Mouse (Mus musculus): ENCODE measurements around the gene Zdhhc18.

Zdhhc18 gene

DNA sequence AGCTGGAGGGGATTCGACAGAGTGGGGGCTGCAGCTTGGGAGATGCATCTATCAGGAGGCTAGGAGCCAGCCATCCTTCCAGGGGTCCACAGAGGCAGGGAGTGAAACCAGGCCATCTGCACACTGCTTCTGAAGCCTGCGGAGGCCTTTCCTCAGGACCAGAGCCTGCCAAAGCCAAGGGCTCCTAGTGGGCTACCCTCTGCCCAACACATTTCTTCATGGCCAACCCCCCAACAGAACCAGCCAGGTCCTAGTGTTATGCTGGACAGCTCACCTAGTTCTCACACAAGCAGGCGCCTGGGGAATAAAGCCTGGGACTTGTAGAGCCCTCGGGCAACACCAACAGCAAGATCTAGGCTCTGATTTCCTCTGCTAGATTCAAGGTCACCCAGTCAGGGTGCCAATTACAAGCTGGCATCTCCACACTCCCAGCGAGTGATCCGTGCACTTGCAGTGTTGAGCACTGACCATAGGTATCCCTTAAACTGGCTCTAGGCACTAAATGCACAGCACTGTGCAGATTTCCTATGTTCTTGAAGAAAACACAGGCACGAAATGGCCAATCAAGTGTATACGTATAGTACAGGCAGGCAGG, 19.5 kb downstream of the Zdhhc18 start:
- DNase-seq: no peak

DNA sequence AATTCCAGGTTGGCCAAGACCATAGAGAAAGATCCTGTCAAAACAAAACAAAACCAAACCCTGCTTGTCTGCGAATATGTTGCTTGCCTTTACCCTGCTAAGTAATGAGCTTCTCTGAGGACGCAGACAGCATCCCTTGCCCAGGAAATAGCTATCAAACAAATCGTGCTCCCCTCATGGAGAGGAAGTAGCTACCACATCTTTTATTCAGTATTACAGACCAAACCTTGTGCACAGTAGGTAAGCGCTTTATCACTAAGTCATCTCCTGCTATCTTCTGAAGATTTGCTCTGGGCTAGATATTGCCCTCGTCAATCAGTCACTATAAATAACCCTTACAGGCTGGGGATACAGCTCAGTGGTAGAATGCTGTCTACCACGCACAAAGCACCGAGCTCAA, 20.8 kb downstream of the Zdhhc18 start:
- DNase-seq: no peak

DNA sequence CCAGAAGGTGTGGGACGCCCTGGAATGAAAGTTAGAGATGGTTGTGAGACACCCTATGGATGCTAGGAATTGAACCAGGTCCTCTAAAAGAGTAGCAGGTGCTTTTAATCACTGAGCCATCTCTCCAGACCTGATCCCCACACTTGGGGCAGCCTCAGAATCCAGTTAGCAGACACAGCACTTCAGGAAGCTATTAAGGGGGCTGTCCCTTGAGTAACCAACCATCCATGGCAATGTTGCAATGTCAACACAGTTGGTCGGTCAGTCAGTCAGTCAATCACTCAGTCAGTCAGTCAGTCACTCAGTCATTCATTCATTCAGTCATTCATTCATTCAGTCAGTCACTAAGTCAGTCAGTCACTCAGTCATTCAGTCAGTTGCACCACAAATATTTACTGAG, 21.4 kb downstream of the Zdhhc18 start:
- DNase-seq: no peak

DNA sequence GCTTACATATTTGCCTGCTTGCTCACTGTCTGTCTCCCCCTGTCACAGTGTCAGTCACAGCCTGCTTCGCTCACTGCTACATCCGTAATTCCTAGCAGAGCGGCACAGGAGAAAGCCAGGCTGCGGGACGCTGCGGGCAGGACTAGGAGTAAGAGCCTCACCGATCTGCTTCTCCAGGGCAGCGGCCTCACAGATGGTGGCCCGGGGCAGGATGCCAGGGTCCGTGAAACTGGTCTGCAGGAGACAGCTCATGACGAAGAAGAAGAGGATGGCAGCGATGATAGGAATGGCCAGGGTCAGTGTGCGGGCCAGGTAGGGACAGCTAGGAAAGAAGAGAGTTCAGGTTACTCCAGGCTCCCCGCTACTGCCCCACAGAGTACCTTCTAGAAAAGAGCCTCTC, 22.9 kb downstream of the Zdhhc18 start:
- no peak for DNase-seq

DNA sequence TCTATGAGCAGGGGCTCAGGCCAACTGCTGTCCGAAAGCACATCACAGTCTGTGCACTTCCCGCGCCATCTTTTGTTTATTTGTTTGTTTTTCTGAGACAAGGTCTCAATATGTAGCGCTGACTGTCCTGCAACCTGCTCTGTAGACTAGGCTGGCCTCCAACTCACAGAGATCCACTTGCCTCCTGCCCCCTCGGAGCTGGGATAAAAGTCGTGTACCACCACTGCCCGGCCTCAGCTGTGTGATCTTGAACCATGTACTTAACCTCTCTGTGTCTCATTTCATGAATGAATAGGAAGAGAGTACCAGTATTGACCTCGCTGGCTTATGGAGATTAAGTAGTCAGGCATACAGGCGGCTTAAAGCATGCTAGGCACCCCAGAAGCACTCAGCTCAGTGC, 23.3 kb downstream of the Zdhhc18 start:
- no peak for DNase-seq

DNA sequence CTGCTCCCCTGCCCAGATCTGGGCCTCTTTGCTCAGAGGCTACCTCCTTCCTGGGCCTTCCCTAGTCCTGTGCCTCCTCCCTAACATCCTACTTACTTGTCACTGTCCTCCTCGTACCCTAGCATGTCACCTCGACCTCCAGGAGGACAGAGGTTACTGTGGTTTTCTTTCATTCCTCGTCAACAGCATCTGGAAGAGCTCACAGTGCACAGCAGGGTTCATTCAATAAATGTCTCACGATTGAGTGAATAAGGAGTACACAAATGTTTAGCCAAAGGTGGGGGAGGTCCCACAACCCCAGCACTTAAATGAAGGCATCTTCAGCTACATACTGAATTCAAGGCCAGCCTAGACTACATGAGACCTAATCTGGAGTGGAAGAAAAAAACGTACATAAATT, 23.7 kb downstream of the Zdhhc18 start:
- DNase-seq: no peak

DNA sequence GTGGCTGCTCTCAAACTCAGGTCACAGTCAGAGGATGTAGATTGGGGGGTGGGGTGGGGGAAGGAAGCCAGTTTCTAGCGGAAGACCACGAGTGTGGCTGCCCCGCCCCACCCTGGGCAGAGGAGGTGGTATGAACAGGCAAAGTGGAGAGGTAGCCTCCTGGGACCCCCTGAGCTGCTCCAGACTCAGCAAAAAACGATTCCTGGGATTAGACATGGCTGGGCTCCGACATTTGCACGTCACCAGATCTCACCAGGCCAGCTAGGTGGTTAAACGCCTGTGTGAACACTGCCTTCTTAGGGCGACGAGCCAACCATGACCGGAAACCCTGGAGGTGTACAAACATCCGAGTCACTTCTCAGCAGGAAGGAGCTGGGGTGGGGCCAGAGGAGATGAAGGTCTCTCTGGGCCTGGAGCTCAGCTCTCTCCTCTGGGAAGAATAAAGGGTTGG, 24.3 kb downstream of the Zdhhc18 start:
- DNase-seq: peak; percentile 89

DNA sequence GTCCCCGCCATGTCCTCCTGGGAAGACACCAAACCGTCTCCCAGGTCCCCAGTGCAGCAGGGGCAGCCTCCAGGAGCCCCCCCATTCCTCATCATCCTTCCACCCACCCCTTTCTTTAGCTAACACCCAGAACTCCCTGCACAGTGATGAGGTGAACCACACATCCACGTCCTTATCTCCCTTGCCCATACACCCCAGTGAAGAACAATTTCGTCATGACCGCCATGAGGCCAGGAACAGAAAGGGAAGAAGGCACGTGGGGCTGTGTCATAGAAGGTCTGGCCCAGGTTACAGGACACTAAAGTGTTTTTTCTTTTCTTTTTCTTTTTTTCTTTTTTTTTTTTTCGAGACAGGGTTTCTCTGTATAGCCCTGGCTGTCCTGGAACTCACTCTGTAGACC, 25.1 kb downstream of the Zdhhc18 start:
- DNase-seq: no peak

DNA sequence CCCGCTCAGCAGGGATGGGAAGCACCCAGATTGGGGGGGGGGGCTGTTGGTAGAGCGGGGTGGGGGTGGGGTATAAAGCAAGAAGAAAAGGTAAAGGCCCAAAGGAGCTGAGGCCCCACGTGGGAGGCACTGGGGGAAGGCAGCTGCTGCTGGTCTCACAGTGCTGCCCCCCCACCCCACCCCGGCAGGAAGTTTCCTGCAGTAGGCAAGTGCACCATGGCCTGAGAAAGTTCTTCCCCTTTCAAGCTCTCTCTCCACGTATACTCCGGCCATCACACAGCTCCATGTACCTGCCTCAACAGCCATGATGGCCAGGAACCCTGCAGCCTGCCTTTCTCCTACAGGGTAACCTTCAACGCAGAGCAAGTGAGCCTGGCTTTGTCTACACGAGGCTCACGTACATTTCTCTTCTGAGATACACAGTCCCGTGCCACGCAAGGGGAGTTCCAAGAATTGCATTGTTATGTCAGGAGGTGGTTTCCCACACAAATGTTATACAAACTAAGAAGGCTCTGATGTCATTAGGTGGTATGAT, 27.7 kb downstream of the Zdhhc18 start:
- no peak for DNase-seq

DNA sequence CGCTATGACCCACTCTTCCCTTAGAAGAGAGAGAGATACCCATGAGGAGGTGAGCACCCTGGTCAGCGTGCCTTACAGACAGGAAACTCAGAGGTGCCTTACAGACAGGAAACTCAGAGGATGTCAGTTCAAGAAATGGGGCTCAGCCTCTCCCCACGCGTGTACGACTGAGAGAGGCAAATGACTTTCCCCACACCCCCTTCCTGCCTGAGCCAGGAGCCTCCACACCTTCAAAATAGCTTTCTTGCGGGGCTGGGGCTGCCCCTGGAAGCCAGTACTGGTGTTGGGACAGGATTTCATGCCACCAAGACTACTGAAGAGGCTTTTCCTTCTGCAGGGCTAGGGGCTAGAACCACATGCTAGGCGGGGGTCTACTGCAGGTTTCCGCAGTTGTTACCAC, 29.3 kb downstream of the Zdhhc18 start:
- no peak for DNase-seq

DNA sequence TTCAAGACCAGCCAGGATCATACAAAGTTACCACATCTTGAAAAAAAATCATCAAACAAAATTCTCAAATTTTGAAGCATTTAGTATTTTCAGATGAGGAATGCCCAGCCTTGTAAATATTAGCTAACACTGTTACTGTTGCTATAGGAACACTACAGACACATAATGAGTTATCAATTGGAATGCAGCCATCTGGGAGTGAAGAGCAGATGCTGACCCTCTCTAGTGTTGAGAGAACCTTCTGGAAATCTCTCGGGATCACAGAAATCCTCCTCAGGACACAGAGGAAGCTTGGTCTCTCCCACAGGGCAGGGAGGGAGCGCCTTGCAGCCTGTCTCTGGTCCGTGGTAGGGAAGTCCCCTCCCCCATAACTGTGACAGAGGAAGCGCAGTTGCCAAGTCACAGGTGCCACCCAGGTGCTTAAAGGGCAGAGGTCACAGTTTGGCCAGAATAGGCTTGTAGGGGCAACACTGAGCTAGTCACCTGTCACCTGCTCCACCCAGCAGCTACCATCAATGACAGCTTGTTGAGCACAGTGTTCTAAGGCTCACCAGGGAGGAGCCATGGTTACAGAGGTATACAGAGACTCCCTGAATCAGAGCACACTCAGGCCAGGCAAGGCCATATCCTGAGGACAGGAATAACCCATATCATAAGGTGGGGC, 30.3 kb downstream of the Zdhhc18 start:
- no peak for DNase-seq

DNA sequence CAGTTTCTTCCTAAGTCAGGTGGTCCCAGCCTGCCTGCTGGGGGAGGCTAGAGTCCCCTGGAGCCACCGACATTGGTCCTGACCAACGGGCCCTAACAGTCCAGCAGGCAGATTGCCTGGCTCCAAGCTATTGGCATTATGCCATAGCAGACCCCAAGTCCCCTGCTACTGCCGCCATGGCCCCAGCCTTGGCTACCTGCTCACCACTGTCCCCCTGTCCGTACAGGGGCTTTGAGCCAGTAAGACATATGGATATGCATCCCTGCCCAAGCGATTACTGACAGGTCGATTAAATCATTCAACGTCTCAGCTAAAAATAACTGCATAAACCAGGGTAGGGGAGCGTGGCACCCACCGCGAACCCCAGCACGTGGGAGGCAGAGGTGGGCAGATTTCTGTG, 32.0 kb downstream of the Zdhhc18 start:
- no peak for DNase-seq

DNA sequence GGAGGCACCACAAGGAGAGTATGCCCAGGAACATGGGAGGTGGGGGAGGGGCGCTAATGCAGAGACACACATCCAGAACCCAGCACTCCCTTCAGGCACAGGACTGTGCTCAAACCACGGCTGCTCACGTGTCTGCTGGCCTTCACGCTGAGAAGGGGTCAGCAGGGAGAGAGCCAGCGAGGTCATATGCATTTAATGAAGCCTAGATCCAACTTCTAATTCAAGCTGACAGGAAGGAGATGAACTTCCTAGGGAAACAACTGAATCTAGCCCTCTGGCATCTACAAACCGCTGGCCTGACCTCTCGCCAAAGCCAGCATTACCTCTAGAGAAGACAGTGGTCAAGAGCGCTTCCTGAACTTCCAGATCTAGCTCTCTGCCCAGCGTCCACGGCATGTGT, 34.5 kb downstream of the Zdhhc18 start:
- DNase-seq: no peak

DNA sequence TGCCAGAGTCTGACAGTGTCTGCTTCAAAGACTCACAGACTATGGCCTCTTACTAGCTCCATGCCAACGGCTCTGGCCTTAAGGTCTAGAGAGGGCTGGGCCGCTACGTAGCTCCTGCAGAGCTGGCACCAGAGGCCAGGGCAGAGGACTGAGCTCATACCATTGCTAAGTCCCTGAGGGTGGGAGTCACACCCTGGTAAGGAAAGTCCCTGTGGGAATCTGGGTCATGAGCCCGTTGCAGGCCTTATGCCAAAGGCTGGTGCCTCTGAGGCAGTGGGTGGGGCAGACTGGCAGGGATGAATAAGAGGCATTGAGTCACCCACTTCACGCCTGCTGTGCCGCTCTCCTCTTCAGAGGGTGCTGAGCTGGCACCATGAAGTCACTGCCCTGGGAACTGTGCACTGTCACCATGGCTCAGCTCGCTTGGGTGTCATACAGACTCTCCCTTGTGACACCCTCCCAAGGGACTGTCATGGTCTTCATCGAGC, 35.6 kb downstream of the Zdhhc18 start:
- peak; percentile 83 for DNase-seq

DNA sequence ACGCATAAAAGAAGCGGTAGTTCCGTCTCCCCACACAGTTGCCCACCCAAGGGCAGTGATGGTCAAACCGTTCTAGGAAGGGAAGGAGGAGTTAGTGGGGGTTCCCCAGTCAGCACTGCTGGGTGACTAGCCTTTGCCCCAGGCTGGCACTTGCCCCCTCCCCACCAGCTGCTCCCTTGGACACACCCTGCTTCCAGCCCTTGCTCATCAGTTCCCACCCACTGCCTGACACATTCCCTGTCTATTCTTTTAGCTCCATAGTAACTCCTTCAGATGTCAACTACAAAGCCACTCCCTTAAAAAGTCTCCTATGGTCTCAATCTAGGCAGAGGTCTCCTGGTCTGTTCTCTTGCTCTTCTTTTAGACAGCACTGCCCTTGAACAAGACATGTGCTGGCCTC, 36.1 kb downstream of the Zdhhc18 start:
- DNase-seq: no peak

DNA sequence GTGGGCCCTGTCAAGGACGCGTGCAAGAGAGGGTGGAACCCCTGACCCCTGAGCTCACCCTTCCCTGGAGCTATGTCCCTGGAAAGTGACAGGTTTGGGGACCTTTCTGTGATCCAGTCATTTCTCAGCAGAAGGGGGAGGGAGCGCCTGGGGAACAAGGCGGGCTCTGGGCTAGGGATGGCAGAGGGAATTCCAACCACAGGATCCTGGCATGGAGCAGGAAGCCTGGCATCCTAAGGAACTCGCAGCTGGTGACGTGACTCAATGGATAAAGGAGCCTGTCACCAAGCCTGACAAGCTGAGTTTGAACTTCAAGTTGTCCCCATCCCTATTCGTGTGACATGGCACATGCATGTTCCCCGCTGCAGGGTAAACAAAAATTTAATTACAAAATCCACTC, 36.9 kb downstream of the Zdhhc18 start:
- no peak for DNase-seq

DNA sequence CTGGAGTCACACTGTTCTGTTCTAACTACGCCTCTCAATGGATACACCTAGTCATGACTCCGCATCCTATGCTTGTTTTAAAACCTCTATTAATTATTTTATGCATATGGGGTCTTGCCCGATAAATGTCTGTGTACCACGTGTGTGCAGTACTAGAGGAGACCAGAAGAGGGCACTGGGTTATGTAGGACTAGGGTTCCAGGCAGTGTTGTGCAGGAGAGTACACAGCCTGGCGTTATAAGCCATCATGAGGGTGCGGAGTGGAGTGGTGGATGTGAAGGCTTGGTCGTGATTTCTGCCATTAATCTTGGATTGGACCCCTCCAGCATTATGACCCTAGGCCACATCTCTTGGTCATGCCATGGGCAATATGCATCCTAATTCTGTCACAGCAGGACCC, 37.5 kb downstream of the Zdhhc18 start:
- DNase-seq: no peak

DNA sequence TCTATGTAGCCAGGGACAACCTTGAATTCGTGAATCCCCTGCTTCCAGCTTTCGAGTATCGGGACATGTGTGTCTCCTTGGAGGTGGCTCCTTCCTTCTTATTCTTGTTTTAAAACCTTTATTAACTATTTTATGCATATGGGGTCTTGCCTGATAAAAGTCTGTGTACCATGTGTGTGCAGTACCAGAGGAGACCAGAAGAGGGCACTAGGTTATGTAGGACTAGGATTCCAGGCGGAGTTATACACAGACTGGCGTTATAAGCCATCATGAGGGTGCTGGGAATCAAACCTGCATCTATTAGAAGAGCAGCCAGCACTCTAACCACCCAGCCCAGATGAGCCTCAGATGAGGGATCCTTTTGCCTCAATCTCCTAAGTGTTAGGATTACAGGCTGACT, 38.1 kb downstream of the Zdhhc18 start:
- no peak for DNase-seq

DNA sequence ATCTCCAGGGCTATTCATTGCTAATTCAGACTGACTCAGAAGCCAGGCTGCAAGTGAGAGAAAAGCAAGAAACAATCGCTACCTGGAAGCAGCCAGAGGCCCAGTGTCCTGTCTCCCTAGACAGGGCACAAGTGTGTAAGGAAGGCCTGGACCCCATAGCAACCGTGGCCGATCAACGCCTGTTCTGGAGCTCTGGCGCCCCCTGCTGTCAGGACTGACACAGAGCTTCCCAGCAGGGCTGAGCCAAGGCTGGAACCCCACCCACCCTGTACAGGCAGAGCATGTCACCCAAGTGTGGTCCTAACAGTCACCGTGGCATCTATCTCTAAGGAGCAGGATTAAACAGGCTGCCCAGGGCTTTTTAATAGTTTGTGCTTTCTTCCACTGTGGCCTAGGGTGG, 40.2 kb downstream of the Zdhhc18 start:
- peak; percentile 92 for DNase-seq

DNA sequence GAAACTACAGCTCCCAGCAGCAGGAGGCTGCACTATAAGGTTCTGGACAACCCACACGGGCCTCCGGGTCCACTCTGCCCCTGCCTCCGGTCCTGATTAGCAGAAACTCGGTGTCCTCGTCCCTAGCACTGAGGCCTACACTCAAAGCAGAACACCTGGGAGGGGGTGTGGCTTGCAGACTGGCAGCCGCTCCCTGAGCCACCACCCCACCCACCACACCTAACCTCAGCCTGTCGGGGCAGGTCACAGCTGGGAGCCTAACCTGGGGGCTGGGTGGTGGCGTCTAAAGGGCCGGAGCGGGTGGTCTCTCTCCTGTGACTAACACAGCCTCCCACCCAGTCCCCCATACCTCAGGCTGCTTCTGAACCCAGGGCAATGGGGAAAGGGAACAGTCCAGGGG, 42.7 kb downstream of the Zdhhc18 start:
- no peak for DNase-seq

DNA sequence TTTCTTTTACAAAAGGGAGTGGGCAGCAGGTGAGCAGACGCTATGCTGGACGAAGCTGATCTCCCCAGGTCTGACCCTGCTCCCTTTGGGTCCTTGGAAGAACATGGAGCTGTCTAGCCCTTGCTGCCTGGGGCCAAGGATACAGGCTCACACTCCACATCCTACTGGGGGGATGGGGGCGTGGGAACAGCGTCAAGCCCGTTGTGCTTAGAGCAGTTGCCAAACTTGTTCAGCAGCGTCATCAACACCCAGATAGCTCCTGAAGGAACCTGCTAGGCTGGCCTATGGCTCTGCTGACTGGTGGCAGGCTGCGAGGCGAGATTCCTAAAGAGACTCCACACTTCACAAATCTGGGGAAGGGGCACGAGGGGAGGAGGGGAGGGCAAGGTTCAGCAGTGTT, 44.6 kb downstream of the Zdhhc18 start:
- peak; percentile 47 for DNase-seq

DNA sequence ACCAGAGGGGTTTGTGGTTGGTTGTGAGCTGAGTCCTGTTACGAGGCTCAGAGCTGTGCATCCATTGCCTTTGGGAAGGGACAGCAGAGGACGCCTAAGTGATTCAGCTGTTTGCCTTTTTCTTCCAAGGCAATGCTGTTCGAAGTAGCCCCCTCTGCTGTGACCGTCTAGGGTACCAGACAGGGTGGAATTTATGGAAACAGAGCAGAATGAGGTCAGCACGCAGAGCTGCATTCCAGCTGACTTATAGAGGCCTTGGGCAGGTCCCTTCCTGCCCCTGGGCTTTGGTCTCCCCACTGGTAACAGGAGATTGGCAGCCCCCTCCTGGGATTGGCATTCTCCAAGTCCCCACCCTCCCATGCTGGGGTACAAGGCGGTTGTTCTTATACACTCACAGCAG, 45.1 kb downstream of the Zdhhc18 start:
- DNase-seq: no peak

DNA sequence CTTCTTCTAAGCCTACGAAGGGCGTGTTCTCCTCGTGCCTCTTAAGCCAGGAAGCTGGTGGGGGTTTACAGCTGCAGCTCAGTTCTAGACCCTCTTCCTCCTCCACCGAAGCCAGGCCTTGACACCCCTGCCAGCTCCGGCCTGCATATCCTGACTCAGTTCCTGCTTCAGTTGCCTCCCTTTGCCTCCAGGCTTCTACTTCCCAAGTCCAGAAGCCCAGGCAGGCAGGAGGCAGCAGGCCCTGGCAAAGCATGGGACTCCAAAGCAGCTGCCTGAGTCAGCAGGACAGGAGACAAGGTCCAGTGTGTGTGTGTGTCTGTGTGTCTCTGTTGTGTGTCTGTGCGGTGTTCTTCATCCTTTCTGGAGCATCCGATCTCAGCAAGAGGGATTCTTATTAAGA, 45.8 kb downstream of the Zdhhc18 start:
- DNase-seq: no peak

DNA sequence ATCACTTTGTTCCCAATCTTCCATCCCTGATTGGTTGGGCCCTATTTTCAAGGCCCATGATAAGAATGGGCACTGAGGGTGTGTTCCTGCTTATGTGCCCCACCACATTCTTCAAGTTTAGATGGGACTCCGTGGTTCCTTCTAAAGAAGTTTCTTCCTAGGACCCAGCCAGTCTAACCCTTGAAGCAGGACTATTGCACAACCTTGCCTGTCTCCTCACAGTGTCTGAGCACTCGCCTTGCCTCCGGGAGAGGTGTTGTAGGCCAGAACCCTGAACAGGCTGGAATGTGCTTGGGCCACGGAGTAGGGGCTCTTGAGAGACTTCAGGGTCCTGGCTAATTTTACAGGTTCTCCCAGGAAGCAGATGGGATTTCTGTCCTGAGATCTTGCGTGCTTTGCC, 46.9 kb downstream of the Zdhhc18 start:
- DNase-seq: no peak

DNA sequence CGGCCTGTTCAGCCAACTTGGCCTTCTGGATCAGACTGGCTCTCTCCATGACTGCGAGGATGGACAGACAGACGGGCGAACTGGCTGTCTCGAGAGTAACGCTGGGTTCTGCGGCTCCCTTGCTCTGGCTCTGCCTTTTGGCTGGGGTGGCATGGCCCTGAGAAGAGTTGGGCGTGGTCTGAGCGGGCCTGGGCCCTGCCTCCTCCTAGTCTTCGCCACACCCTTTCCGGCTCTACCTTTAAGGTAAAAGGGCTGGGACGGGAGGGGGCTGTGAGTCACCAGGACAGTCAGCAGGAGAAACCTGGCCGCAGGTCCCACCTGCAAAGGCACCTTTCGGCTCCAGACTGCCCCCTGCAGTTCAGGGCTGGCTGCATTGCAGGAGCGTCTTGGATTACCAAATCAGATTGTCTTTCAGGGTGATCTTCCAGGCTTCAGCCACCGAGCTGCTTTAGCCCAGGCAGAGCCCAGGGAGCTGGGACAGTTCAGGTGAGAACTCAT, 48.2 kb downstream of the Zdhhc18 start, which contains the start of gene Sfn:
Gene Sfn, minus strand, starts transcription at position 448 of the 498 bp plus-strand sequence.
- peak; percentile 82 for DNase-seq

All from lung, postnatal 10 days (tissue).